Mouse (Mus musculus) limb, embryonic 13.5 days (tissue): ENCODE measurements around the gene E2f1. TPM values are rescaled to one million over a fixed set of nuclear protein-coding genes. Genes with fewer than 3 reads are reported as not detected.

ENCODE experiments used
- ATAC-seq: fragments of 200-750 bp; cut with Nextera tagmentation; 2 replicates; pipeline ENCODE4 v1.8.0; 2017; ENCODE audit warnings: low read depth, moderate number of reproducible peaks, moderate TSS enrichment; ENCODE audit not compliant: low FRiP score
- H3K27ac ChIP-seq: fragments of 300-500 bp; sonication (generic); 2 replicates; pipeline ENCODE4 v1.5.1; 2015; ENCODE audit warnings: inconsistent platforms, mild to moderate bottlenecking, moderate library complexity
- H3K27me3 ChIP-seq: fragments of 300-500 bp; sonication (generic); 2 replicates; pipeline ENCODE4 v1.6.1; 2015; ENCODE audit warnings: mild to moderate bottlenecking, inconsistent platforms
- H3K36me3 ChIP-seq: fragments of 300-500 bp; sonication (generic); 2 replicates; pipeline ENCODE4 v1.6.1; 2015; ENCODE audit warnings: inconsistent platforms, mild to moderate bottlenecking, moderate library complexity
- H3K4me1 ChIP-seq: fragments of 300-500 bp; sonication (generic); 2 replicates; pipeline ENCODE4 v1.6.1; 2015; ENCODE audit warnings: inconsistent platforms
- H3K4me2 ChIP-seq: fragments of 300-500 bp; sonication (generic); replicated peaks from 2 replicates; pipeline ENCODE4 v1.6.1; 2015; ENCODE audit warnings: inconsistent platforms, mild to moderate bottlenecking, moderate library complexity
- H3K4me3 ChIP-seq: fragments of 300-500 bp; sonication (generic); 2 replicates; pipeline ENCODE4 v1.5.1; 2015; ENCODE audit warnings: moderate library complexity, mild to moderate bottlenecking, inconsistent platforms
- H3K9ac ChIP-seq: fragments of 300-500 bp; sonication (generic); 2 replicates; pipeline ENCODE4 v1.6.1; 2015; ENCODE audit warnings: mild to moderate bottlenecking, inconsistent platforms
- H3K9me3 ChIP-seq: fragments of 300-500 bp; sonication (generic); 2 replicates; pipeline ENCODE4 v1.6.1; 2016; ENCODE audit warnings: inconsistent platforms
- WGBS: fragments of 180-500 bp; shearing (Covaris S2); methylation state at CpG from one replicate; pipeline ENCODE4 v1.1.7; 2015; 5-methylcytosine and 5-hydroxymethylcytosine counted together
- polyA plus RNA-seq: library from polyadenylated mRNA; unstranded; fragments of >200 nt; fragmentation: Nextera tagmentation; extraction: Ambion mirVana; gene quantifications from 2 replicates; pipeline ENCODE4 v1.2.1, GENCODE M21; 2015

The E2f1 gene
- polyA plus RNA-seq, 1 experiment from 2014 or later, result 20.8 TPM

DNA sequence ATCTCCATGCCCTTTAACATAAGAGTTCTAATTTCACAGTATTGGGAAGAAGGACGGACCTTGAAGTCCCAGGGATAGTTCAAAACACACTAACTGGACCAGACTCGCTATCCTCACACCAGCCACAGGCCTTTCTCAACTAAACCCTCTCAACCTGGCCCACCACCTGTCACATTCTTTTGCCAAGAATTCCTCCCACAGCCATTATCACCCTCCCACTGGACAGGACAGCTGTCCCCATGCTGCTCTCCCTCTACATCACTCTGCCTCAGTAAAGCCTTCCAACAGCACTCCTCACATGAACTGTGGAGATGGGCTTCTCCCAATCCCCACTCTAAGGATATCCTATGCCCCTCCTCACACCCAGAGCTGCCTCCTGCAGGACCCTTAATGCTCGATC, 4.1 kb downstream of the E2f1 start:
- ATAC-seq, result no peak
- WGBS, result 61% methylated on average over 3 of the region's 3 CpGs
- H3K4me1 ChIP-seq, result peaks cover 51% of the 10 kb centered on the region
- 0 out of 2 replicates have a peak overlapping the region, but pooled peaks have one; percentile 2 for H3K9ac ChIP-seq
- H3K27me3 ChIP-seq, result no peaks in the 10 kb centered on the region
- no peak overlapping the region for H3K4me3 ChIP-seq
- H3K4me2 ChIP-seq, result peak overlapping the region; percentile 40; the same call in 1 of the 2 replicates
- no peaks in the 10 kb centered on the region for H3K9me3 ChIP-seq
- no peak overlapping the region; the same call in 1 of the 2 replicates for H3K27ac ChIP-seq
- peaks cover 38% of the 10 kb centered on the region for H3K36me3 ChIP-seq

DNA sequence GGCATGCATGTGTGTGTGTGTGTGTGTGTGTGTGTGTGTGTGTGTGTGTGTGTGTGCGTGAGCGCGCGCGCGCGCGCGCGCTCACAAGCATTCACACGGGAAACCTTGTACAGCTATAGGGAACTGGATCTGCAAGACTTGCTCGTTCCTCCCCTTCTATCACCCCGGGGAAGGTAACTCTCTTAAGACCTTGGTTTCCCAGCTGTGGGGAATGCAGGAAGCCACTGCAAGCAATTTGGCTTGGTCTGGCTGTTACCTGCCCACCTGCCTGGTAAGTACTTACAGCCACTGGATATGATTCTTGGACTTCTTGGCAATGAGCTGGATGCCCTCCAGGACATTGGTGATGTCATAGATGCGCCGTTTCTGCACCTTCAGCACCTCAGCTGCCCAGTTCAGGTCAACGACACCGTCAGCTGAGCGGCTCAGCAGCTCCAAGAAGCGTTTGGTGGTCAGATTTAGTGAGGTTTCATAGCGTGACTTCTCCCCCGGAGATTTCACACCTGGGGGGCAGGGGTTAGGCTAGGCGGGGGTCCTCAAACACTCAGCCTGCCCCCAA, 6.0 kb downstream of the E2f1 start:
- H3K27ac ChIP-seq, result no peak overlapping the region
- no peak overlapping the region for H3K4me3 ChIP-seq
- H3K4me1 ChIP-seq, result peaks cover 53% of the 10 kb centered on the region
- H3K4me2 ChIP-seq, result no peak overlapping the region
- no peaks in the 10 kb centered on the region for H3K9me3 ChIP-seq
- H3K9ac ChIP-seq, result no peak overlapping the region
- WGBS, result 87% methylated on average over 22 of the region's 22 CpGs
- H3K27me3 ChIP-seq, result no peaks in the 10 kb centered on the region
- no peak for ATAC-seq
- H3K36me3 ChIP-seq, result peaks cover 41% of the 10 kb centered on the region

DNA sequence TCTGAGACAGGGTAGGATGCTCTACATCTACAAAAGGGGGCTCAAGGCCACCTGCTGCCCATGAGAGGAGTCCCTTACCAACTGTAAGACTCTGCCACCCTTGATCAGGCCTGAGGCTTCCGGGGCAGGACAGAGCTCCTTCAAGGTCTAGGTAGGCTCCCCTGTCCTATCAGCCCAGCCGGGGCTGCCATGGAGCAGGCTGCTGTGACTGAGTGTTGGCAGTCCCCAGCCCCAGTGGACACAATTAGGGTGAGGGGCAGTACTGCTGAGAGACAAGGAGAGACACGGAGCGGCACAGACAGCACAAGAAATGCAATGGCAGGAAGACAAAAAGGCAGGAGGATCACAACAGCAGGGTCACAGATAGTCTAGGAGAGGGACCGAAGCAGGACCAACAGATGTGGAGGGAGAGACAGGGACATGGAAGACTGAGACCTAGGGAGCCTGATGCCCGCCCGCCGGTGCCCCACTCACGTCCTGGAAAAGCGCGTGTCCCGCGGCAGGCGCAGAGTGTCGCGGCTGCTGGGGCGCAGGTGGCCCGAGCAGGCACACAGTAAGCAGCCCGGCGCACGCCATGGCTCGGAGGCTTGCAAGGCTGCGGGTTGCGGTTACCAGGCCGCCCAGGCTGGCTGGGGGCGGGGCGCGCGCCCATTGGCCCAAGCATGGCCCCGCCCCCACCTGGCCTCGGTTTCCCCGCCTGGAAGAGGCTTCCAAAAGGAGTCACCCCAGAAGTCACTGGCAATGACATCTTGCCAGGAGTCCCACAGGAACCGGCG, 11.2 kb downstream of the E2f1 start, which contains the start of gene Necab3:
TSS of gene Necab3 (minus strand) at position 627 of the 776 bp plus-strand sequence.
- WGBS, result 4% methylated on average over 34 of the region's 34 CpGs
- peak within 1 kb of the TSS; percentile 39 for H3K4me3 ChIP-seq
- H3K4me1 ChIP-seq, result peaks cover 30% of the 10 kb centered on the region
- H3K4me2 ChIP-seq, result peak within 1 kb of the TSS; percentile 69
- no peaks in the 10 kb centered on the region for H3K9me3 ChIP-seq
- H3K27ac ChIP-seq, result no peak within 1 kb of the TSS
- H3K36me3 ChIP-seq, result peaks cover 30% of the 10 kb centered on the region
- no peaks in the 10 kb centered on the region for H3K27me3 ChIP-seq
- peak within 1 kb of the TSS; percentile 57 for H3K9ac ChIP-seq
- peak; percentile 37; the same call in 1 of the 2 replicates for ATAC-seq

DNA sequence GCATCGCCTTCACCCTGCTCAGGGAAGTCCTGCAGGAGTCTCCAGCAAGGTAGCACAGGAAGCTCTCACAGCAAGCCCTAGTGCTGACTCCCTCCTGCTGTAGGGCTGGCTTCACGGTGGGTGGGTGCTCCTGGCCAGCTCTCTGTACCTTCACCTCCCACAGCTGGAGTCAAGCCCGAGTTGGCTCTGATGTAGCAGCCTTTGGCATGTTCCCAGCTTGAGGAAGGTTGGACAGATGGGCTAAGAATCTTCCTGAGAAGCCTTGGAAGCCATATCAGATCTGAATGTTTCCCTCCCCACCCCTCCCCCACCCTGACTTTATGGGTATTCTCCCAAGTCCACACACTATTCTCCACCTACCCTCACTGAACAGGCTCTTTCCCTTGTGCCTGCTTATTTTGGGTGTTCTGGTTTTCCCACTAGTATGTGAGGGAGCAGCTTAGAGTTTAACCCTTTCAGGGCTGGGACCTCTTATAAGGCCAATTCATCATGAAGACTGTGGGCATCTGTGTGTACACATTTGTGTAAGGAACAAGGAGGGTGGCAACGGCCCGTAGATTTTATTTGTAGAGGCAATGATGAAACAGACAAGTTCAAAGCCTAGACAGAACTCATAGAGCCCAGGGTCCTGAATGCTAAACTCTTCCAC, 12.4 kb downstream of the E2f1 start:
- Histone ChIP-seq H3K27me3 (peaks cover 6% of the 10 kb centered on the region), H3K9ac (no peak overlapping the region), H3K36me3 (peaks cover 19% of the 10 kb centered on the region), H3K27ac (no peak overlapping the region), H3K4me3 (no peak overlapping the region), H3K4me1 (peaks cover 36% of the 10 kb centered on the region), H3K4me2 (0 out of 2 replicates have a peak overlapping the region, but pooled peaks have one; percentile 16), H3K9me3 (no peaks in the 10 kb centered on the region)
- WGBS, result 42% methylated on average over 5 of the region's 5 CpGs
- ATAC-seq, result no peak

DNA sequence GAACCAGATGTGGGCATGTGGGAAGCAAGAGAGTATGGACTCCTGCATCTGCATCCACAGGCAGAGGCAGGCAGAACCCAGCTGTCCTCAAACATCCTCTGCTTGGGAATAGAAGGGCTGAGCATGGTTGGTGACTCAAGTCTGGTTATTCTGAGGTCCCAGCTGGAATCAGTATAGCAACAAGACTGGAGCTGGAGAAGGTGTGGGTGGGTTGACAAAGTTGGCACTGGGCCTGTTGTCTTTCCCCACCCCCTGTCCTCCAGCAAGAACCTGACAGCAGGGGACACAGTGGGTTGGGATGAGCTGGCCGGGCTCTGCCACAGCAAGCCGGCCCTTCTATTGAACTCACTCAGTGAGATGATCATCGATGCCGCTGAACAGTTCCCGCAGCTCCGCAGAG, 14.5 kb downstream of the E2f1 start:
- Histone ChIP-seq H3K4me1 (peaks cover 45% of the 10 kb centered on the region), H3K27me3 (peaks cover 27% of the 10 kb centered on the region), H3K4me2 (no peak overlapping the region), H3K27ac (no peak overlapping the region), H3K9me3 (no peaks in the 10 kb centered on the region), H3K36me3 (no peaks in the 10 kb centered on the region), H3K4me3 (no peak overlapping the region), H3K9ac (no peak overlapping the region)
- WGBS, result 92% methylated on average over 6 of the region's 6 CpGs
- ATAC-seq, result no peak

DNA sequence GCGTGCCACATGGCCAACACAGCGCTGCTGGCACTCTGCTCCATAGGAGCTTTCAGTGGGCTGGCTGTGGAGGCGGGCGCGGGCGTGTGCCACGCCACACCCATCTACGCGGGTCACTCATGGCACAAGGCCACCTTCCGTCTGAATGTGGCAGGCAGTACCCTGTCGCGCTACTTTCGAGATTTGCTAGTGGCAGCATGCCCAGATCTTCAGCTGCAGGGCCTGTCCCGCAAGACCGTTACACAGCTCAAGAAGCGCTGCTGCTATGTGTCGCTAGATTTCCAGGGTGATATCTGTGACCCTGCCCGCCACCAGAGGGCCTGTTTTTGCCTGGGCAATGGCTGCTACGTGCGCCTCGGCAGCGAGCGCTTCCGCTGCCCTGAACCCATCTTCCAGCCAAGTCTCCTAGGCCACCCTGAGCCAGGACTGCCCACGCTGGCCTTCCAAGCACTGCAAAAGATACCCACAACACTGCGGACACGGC, 17.2 kb downstream of the E2f1 start:
- 23% methylated on average over 27 of the region's 27 CpGs for WGBS
- no peaks in the 10 kb centered on the region for H3K36me3 ChIP-seq
- H3K9me3 ChIP-seq, result no peaks in the 10 kb centered on the region
- ATAC-seq, result peak; percentile 21
- H3K27ac ChIP-seq, result no peak overlapping the region
- peak overlapping the region; percentile 55 for H3K4me2 ChIP-seq
- peaks cover 39% of the 10 kb centered on the region for H3K27me3 ChIP-seq
- peaks cover 32% of the 10 kb centered on the region for H3K4me1 ChIP-seq
- H3K9ac ChIP-seq, result peak overlapping the region; percentile 36
- peak overlapping the region; percentile 19 for H3K4me3 ChIP-seq

DNA sequence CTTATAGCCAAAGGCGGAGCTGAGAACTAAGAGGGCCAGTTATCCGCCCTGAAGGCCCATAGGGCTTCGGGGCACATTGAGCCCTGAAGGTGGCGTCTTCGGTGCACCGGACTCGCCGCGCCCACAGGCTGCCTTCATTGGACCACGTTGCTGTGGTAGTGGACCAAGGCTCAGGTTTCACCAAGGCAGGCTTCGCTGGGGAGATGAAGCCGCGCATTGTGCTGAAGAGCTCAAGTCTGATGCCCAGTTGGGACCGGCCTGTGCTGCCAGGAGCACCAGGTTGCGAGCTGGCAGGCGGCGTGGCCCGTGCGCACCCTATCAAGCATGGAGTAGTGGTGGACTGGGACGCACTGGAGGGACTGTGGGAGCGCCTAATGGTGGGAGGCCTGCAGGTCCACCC, 17.8 kb downstream of the E2f1 start:
- H3K27ac ChIP-seq, result no peak overlapping the region
- peaks cover 39% of the 10 kb centered on the region for H3K27me3 ChIP-seq
- peaks cover 27% of the 10 kb centered on the region for H3K4me1 ChIP-seq
- ATAC-seq, result peak; percentile 5; the same call in 1 of the 2 replicates
- 28% methylated on average over 21 of the region's 21 CpGs for WGBS
- no peaks in the 10 kb centered on the region for H3K36me3 ChIP-seq
- H3K4me2 ChIP-seq, result peak overlapping the region; percentile 55
- no peaks in the 10 kb centered on the region for H3K9me3 ChIP-seq
- H3K4me3 ChIP-seq, result peak overlapping the region; percentile 19
- H3K9ac ChIP-seq, result peak overlapping the region; percentile 36

DNA sequence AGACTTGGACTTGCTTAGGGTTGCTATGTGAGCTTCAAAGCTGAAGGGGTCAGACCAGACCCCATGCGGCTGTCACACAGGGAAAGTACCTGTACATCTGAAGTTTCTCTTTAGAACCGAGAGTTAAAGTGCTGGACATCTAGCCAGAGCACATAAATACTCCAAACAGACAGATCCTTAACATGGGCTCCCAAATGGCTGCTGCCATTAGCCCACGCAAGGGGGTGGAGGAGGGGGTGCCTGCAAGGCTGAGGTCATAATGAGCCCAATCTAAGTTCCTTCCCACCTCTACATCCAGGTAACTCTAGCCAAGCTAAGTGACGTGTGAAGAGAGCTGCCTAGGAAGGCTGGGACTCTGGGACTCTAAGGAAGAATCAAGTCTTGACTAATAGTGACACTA, 18.2 kb downstream of the E2f1 start, which contains the start of gene Actl10:
TSS of gene Actl10 (plus strand) at position 301 of the 400 bp plus-strand sequence.
- Histone ChIP-seq H3K36me3 (no peaks in the 10 kb centered on the region), H3K9ac (peak within 1 kb of the TSS; percentile 36), H3K4me2 (peak within 1 kb of the TSS; percentile 55), H3K9me3 (no peaks in the 10 kb centered on the region), H3K4me3 (peak within 1 kb of the TSS; percentile 19), H3K4me1 (peaks cover 26% of the 10 kb centered on the region), H3K27me3 (peaks cover 39% of the 10 kb centered on the region), H3K27ac (no peak within 1 kb of the TSS)
- WGBS, result 69% methylated on average over 4 of the region's 4 CpGs
- no peak for ATAC-seq

DNA sequence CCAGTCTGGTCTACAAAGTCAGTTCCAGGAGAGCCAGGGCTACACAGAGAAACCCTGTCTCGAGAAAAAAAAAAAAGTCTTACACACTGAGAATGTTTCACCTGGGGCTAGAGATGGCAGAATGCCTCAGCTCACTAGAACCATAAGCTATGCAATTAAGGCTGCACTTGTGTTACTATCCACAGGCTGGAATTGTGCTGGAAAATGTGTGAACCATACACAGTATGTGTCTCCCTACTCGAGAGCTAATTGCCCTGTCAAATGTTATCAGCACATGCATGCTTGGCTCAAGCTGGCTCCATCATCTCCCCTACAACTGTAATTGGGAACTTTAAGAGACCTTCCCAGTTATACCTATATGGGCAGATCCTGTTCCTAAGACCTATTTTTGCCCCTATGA, 18.8 kb downstream of the E2f1 start:
- Histone ChIP-seq H3K9me3 (no peaks in the 10 kb centered on the region), H3K4me3 (no peak overlapping the region), H3K4me1 (peaks cover 26% of the 10 kb centered on the region), H3K9ac (no peak overlapping the region), H3K27me3 (peaks cover 39% of the 10 kb centered on the region), H3K4me2 (no peak overlapping the region), H3K36me3 (no peaks in the 10 kb centered on the region), H3K27ac (no peak overlapping the region)
- ATAC-seq, result no peak
- WGBS, result 80% methylated on average over 2 of the region's 2 CpGs

DNA sequence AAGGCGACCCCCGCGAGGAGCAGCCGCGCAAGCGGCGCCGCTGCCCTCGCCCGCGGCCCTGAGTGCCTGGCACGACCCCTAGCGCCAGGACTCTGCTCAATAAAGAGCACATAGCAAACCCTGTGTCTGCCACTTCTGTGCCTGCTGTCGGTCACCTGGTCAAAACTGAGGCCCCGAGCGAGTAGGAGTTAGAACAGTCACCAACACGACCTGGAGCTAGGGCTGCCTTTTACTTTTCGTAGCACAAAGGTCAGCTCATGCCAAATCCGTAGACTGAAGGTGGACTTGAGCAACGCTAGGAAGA, 19.9 kb downstream of the E2f1 start:
- H3K27ac ChIP-seq, result no peak overlapping the region
- H3K9me3 ChIP-seq, result no peaks in the 10 kb centered on the region
- 17% methylated on average over 19 of the region's 20 CpGs for WGBS
- ATAC-seq, result no peak
- H3K4me1 ChIP-seq, result peaks cover 26% of the 10 kb centered on the region
- peak overlapping the region; percentile 90 for H3K4me2 ChIP-seq
- peaks cover 39% of the 10 kb centered on the region for H3K27me3 ChIP-seq
- no peak overlapping the region for H3K9ac ChIP-seq
- no peaks in the 10 kb centered on the region for H3K36me3 ChIP-seq
- H3K4me3 ChIP-seq, result peak overlapping the region; percentile 50

DNA sequence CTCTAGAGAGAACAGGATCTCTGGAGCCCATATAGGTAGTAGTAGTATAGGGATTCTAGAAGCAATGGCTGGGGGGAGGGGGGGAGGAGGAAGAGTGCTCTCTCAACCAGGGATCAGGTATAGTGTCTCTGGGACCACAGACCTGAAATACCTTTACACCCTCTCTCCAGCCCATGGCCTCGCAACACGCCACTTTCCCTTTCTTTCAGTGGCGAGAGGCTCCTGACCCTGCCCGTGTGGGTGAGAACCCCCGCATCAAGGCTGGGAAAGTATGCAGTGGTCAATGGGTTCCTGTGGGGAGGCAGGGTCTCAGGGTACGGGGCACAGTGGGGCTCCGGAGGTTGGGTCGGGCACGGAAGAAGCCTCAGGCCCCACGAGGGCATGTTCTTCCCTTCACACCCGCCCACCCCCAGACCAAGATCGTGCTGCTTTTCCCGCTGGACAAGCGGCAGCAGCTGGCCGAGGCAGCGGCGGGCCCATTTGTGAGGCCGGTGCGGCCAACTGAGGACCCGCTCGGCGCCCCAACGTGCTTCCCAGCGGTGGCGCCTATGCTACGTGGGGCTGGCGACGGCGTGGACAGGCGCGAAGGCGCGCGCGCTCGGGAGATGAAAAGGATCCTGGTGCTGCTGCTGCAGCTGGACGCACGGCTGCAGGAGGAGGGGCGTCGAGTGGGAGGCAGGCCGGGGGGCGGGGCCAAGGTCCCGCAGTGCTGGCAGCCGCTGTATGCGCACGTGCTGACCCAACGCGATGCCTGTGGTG, 20.4 kb downstream of the E2f1 start:
- Histone ChIP-seq H3K36me3 (no peaks in the 10 kb centered on the region), H3K9me3 (no peaks in the 10 kb centered on the region), H3K27me3 (peaks cover 39% of the 10 kb centered on the region), H3K9ac (peak overlapping the region; percentile 62), H3K27ac (no peak overlapping the region), H3K4me2 (peak overlapping the region; percentile 90), H3K4me1 (peaks cover 26% of the 10 kb centered on the region), H3K4me3 (peak overlapping the region; percentile 50)
- ATAC-seq, result peak; percentile 74
- WGBS, result 3% methylated on average over 42 of the region's 48 CpGs
